Mouse (Mus musculus): Measurements from ENCODE around the gene Cspg5.

The Cspg5 gene

GRCm38 (mm10) chr9:110243221-110243833, at the start of gene Cspg5:
Gene Cspg5 (plus strand): TSS chr9:110243783.
- DNase-seq (ENCODE audit: low read depth, low spot score) = no peak

- DNase-seq (ENCODE audit: low read depth, low spot score) = no peak
Measured at GRCm38 (mm10) chr9:110199870-110200269, 43.7 kb upstream of the Cspg5 start.

DNA sequence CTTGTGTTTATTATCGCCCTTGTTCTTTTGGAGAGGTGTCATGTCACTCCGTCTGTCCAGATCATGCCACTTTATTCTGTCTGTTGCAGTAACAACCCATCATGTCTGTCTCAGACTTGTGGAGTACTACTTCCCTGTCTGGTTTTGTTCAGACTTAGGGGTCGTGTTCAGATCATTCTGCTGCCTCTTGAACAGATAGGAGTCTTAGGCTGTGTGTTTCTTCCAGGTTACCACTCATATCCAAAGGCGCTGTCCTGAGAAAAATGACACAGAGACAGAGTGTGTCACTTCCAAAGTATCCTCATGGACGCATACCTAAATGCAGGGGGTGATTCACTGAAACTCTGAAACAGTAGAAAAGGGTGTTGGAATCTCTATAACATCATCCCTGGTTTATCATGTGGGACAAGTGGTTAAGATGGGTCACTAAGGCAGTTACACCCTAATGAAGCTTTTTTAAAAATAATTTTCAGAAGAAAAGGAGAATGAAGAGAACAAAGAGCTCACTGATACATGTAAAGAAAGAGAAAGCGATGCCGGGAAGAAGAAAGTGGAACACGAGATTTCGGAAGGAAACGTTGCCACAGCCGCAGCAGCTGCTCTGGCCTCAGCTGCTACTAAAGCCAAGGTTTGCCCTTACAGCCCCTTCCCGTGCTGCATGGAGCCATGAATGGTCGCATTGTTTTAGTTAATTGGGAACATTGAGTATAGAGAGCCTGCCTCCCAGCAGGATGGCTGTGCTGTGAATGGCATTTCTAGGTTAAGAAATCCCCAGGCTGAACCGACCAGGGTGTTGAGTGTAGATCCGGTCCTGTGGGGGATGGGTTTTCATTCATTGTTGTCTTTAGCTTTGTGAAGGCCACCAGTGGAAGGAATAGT, 37.8 kb upstream of the Cspg5 start:
- peak; percentile 46 for DNase-seq (ENCODE audit: low read depth, low spot score)

GRCm38 (mm10) chr9:110206437-110206836, 37.1 kb upstream of the Cspg5 start:
- DNase-seq (ENCODE audit: low read depth, low spot score) = no peak

- DNase-seq (ENCODE audit: low read depth, low spot score) = no peak
Measured at GRCm38 (mm10) chr9:110208265-110208664, 35.3 kb upstream of the Cspg5 start.

DNA sequence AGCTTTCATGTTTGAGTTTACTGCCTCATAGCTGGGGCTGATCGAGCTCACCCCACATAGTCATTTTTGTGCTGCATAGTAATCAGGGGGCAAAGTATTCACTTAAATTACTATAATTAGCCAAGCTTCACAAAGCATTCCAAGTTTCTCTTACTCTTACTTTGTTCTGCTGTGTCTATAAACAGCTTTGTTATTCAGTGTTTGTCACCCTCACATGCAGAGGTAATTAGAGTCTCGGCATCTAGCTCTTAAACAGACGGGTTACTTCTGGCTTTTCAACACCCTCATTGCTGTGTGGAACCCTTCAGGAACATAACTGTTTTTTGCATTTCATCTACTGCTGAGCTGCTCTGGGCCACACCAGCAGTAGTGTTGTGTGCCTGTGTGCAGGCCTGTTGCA, 34.6 kb upstream of the Cspg5 start:
- DNase-seq (ENCODE audit: low read depth, low spot score) = no peak

DNA sequence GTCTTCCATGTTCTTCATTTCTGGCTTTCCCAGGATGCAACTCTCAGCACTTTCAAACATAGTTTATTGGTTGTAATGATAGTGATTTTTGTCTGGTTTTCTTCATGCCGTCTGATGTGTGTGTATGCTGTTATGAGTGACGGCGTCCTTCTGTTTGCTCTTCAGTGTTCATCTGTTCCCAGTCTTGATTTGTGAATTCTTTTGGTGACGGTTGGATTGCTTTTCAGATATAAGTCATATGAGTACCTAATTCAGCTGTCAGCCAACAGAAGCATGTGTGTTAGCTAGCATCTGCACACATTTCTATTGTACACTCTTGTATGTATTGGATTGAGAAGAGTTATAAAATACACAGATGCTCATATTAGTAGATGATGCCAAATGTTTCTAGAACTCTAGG, 19.3 kb upstream of the Cspg5 start:
- no peak for DNase-seq (ENCODE audit: low read depth, low spot score)

- DNase-seq (ENCODE audit: low read depth, low spot score) = no peak
Measured at GRCm38 (mm10) chr9:110226191-110226590, 17.4 kb upstream of the Cspg5 start.

GRCm38 (mm10) chr9:110228671-110229070, 14.9 kb upstream of the Cspg5 start:
- no peak for DNase-seq (ENCODE audit: low read depth, low spot score)

DNA sequence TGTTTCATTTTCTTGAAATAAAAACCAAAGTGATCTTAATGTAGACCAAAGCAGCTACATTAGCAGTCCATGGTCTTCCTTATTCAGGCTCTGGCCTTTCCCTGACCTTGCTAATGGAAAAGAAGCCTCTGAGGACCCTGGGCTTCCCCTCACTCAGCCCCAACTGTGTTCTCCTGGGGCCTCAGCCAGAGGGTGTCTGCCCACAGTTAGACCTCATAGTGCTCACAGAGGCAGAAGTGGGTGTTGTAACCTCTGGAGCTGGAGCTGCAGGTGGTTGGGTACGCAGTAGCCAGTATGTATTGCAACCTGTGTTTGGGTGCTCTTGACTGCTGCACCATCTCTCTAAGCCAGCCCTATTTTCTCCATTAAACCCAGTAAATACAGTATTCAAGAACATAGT, 14.5 kb upstream of the Cspg5 start:
- no peak for DNase-seq (ENCODE audit: low read depth, low spot score)

DNA sequence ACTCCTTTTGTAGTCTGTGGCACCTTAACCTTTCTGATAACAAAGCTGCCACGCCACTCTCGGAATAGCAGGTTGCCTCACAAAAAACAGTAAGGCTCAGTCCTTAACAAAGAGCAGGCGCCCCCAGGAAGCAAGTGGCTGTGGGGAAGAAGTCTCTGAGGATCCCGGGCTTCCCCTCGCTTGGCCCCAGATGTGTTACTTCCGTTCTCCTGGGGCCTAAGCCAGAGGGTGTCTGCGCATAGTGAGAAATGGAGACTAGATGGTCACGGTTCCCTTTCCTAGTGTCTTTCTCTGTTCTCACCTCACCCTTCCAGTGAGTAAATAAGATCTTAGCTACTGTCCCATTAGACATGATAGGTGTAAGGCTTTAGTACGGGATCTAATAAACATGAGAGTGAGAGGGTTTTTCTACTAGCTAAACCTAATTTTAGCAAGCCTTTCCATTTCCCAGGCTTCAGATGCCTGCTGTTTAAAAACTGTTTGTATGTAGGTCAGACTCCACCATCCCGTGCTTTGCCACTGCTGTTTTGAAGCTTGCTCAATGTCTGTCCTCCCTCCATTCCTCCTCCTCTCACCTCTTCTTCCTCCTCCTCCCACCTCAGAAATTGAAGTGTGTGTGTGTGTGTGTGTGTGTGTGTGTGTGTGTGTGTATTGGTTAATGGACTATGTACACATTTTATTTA, 13.9 kb upstream of the Cspg5 start:
- no peak for DNase-seq (ENCODE audit: low read depth, low spot score)

GRCm38 (mm10) chr9:110230395-110231071, 13.1 kb upstream of the Cspg5 start:
- no peak for DNase-seq (ENCODE audit: low read depth, low spot score)

GRCm38 (mm10) chr9:110234962-110235361, 8.6 kb upstream of the Cspg5 start:
- DNase-seq (ENCODE audit: low read depth, low spot score) = no peak

DNA sequence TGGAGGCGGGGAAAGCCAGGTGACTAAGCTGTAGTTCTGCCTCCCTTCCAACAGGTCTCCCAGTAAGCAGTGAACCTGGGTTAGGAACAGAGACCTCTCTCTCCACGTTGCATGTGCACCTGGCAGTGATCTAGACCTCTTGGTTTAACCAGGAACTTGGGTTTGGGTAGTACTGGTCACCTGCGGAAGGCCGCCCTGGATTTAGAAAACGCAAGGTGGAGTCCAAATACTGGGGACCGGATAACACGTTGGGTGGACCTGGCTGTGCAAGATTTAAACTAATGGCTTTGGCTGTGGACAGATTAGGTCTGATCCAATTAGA, 945 bp downstream of the Cspg5 start:
- DNase-seq (ENCODE audit: low read depth, low spot score) = no peak

DNA sequence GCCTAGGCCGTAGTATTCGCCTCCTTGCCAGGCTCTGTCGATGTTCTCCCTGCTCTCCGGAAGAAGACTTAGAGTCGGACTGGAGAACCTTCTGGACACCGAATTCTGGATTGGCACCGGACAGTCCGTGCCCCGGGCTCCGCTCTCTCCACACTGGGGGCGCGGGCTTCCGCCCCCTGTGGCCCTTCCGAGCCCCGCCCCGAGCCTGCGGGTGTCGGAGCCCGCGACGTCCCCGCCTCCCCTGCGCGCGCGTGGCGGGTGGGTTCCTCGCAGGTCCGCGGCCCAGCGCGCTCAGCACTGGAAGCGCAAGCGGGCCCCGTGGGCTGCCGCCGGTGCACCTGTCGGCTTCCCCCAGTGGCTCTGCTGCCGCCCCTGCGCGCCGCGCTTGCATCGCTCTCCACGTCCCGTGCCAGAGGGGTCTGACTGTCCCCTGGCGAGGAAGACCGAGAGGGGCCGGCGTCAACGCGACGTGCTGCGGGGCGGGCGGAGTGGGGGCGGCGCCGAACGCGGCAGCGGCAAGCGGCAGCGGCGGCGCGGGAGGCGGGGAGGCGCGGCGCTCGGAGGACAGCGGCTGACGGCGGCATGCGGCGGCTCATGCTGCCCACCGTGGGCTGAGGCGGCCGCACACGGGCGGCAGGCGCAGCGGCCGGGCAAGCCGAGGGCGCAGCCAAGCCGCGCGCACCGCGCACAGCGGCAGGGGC, 1.5 kb downstream of the Cspg5 start:
- no peak for DNase-seq (ENCODE audit: low read depth, low spot score)

DNA sequence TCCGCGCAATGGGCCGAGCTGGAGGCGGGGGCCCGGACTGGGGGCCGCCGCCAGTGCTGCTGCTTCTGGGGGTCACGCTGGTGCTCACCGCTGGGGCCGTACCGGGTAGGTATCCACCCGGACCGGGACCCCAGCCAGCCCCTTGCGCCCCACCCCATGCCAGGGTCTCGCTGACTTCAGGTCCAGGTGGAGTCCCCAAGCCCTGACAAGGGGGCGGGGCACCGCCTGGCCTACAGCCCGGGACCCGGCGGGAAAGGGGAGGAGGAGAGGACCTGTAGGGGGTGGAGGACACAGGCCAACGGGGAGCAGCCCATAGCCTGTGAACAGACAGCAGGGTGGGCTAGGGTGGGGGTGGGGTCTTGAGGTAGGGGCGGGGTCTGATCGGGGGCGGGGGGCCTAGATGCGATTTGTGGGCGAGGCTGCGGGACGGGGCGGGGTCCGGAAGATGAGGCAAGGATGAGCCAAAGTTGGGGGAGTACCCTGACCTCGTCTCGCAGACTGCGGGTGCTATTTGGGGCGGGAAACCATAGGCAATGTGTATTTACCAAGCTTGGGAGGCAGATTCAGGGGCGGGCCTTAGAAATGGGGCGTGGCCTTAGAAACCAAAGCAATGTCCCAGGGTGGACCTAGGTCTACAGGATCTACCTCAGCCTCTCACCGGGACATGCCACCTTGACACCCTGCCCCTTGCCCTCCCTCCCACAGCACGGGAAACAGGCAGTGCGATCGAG, 2.2 kb downstream of the Cspg5 start:
- DNase-seq (ENCODE audit: low read depth, low spot score) = peak; percentile 26

- no peak for DNase-seq (ENCODE audit: low read depth, low spot score)
Measured at GRCm38 (mm10) chr9:110246321-110246640, 2.7 kb downstream of the Cspg5 start.

GRCm38 (mm10) chr9:110247049-110247448, 3.5 kb downstream of the Cspg5 start:
- DNase-seq (ENCODE audit: low read depth, low spot score) = no peak

- no peak for DNase-seq (ENCODE audit: low read depth, low spot score)
Measured at GRCm38 (mm10) chr9:110248861-110249260, 5.3 kb downstream of the Cspg5 start.

- DNase-seq (ENCODE audit: low read depth, low spot score) = peak; percentile 43
Measured at GRCm38 (mm10) chr9:110249823-110250543, 6.4 kb downstream of the Cspg5 start.

Data from embryo, embryonic 11.5 days (tissue).